8 mouse cellular contexts compared by ENCODE assay signal in the genomic region with DNA sequence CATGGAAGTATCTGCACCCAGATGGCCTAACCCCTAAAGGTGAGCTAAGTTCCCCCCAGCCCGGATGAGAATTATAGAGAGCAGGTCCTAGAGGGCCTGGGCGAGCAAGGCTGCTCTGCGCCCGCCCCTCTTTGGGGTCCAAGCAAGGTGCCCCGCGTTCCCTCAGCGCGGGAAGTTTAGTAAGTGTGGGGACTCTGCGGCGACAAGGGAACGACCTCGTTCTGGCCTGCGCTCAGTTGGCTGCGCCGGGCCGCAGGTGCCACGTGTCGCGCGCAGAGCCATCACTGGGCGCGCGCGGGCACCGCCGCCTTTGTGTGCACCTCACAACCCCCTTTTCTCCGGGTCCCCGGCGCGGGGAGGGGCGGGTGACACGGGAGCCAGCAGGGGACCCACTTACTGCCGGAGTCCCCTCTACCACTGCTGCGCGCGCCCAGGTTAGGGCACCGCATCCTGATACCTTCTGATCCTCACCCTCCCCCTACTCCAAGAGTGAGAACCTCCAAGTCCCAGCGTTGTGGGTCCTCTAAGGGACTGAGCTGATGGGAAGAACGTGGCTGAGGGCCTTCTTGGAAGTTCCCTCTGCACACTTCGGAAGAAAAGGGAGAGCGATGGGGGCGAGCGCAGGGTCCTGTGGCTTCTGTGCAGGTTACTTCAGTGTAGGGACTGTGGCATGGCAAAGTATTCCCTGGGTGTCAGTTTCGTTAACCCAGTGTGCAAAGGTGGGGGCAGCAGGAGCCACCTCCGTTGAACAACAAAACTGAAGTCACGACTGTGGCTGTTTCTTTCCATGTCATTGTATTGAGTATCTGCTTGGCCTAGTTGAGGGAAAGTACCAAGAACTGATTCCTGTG. TPM values are rescaled to one million over a fixed set of nuclear protein-coding genes. Genes with fewer than 3 reads are reported as not detected.
DNase-seq lines count a peak whose midpoint lies in the region; ATAC-seq lines count a peak whose summit lies in the region.

No protein-coding gene starts in this region.

- no peak overlapping the region for H3K9ac ChIP-seq in liver, embryonic 12.5 days

- peak; percentile 38 to 50 for DNase-seq in cerebellum, postnatal 10 days
- no peak for DNase-seq in cerebellum, adult 11-12 months
- DNase-seq in thymus, postnatal 14 days: peak; percentile 8
- DNase-seq in thymus, postnatal 10 days (ENCODE audit: low spot score in 2 of 2): no peak
- DNase-seq in cerebellum, postnatal 36 days: no peak
- no peak for DNase-seq in kidney, postnatal 36 days

- H3K9me3 ChIP-seq in liver, embryonic 12.5 days (replicated peaks): no peaks in the 10 kb centered on the region

- peaks cover 26% of the 10 kb centered on the region for H3K27me3 ChIP-seq in liver, embryonic 12.5 days (replicated peaks)

- no peak overlapping the region for H3K27ac ChIP-seq in liver, embryonic 12.5 days

- H3K4me1 ChIP-seq in liver, embryonic 12.5 days: peaks cover 4% of the 10 kb centered on the region; the same call in 1 of the 2 replicates

- ATAC-seq in liver, embryonic 12.5 days: no peak
- no peak for ATAC-seq in activated CD4-positive, CD25-positive, alpha-beta regulatory T cell, adult 4 months

- no peaks in the 10 kb centered on the region for H3K36me3 ChIP-seq in liver, embryonic 12.5 days

- WGBS in liver, embryonic 12.5 days (ENCODE audit: insufficient replicate concordance): 19% methylated on average over 46 of the region's 46 CpGs

- peak overlapping the region; percentile 62 for H3K4me2 ChIP-seq in liver, embryonic 12.5 days

- H3K4me3 ChIP-seq in liver, embryonic 12.5 days: peak overlapping the region; percentile 28

RNA-seq across cellular contexts. Expression of gene Plagl1, which starts 0.7 kb away (rescaled TPM):
- polyA plus RNA-seq in liver, embryonic 12.5 days (2016; fragmentation: Nextera tagmentation; extraction: Ambion mirVana): 55.7 and 63.5 TPM in 2 replicates
- polyA plus RNA-seq in activated CD4-positive, CD25-positive, alpha-beta regulatory T cell, adult 4 months (2017; shearing (Covaris generic)): 1 to 10 TPM; 1.8 to 2.2 TPM

RNA-seq across cellular contexts. Expression of gene Sf3b5, which starts 55.9 kb away (rescaled TPM):
- 30.7 and 32.9 TPM in 2 replicates for polyA plus RNA-seq in liver, embryonic 12.5 days (2016; fragmentation: Nextera tagmentation; extraction: Ambion mirVana)
- polyA plus RNA-seq in activated CD4-positive, CD25-positive, alpha-beta regulatory T cell, adult 4 months (2017; shearing (Covaris generic)): 10 to 100 TPM; 33.3 to 37.8 TPM

Comparison
In these comparisons a context has a peak if more than half of its experiments do, and no peak if none do; other contexts are left out.
1. DNase-seq: peak in cerebellum, postnatal 10 days (2 of 2) and thymus, postnatal 14 days (single experiment); none in cerebellum, adult 11-12 months (single experiment), thymus, postnatal 10 days (0 of 2), cerebellum, postnatal 36 days (0 of 2) and kidney, postnatal 36 days (0 of 2).
2. RNA of gene Plagl1, which starts 0.7 kb away (polyA plus RNA-seq): 55.7 to 63.5 TPM in liver, embryonic 12.5 days; 1.8 to 2.2 TPM in activated CD4-positive, CD25-positive, alpha-beta regulatory T cell, adult 4 months; every median in the first group is over 10 times any median in the second.